Mouse (Mus musculus): ENCODE results near the gene Gtf2e1. TPM values are rescaled to one million over a fixed set of nuclear protein-coding genes. Genes with fewer than 3 reads are reported as not detected.

Gtf2e1 gene
- polyA plus RNA-seq, 1 experiment from 2014 or later, result 39.7 TPM

DNA sequence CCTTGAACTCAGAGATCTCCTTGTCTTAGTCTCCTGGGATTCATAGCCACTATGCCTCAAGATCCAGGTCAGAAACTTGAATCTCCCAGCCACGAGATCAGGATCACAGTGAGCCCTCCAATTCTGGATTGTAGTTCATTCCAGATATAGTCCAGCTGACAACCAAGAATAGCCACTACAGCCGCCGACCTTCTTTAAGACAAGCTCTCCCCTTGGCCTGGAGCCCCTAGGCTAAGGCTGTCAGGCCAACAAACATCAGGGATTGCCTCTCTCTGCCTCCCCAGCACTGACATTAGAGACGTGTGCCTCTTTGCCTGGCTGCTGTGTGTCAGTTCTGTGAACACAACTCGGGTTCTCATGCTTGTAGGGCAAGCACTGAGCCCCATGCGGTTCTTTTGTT, 1.2 kb upstream of the Gtf2e1 start:
- H3K36me3 ChIP-seq, result 0 out of 2 replicates have a peak, but pooled peaks cover 5% of the 10 kb centered on the region
- H3K9ac ChIP-seq, result peak overlapping the region; percentile 60
- peaks cover 11% of the 10 kb centered on the region; the same call in 1 of the 2 replicates for H3K4me1 ChIP-seq
- WGBS, result 87% methylated on average over 6 of the region's 6 CpGs
- H3K9me3 ChIP-seq, result no peaks in the 10 kb centered on the region
- H3K27ac ChIP-seq, result no peak overlapping the region
- peak overlapping the region; percentile 88; the same call in 1 of the 2 replicates for H3K4me3 ChIP-seq
- peak overlapping the region; percentile 71 for H3K4me2 ChIP-seq (replicated peaks)
- no peaks in the 10 kb centered on the region for H3K27me3 ChIP-seq
- ATAC-seq (ENCODE audit: insufficient number of reproducible peaks, insufficient read depth, low FRiP score, low TSS enrichment), result no peak

DNA sequence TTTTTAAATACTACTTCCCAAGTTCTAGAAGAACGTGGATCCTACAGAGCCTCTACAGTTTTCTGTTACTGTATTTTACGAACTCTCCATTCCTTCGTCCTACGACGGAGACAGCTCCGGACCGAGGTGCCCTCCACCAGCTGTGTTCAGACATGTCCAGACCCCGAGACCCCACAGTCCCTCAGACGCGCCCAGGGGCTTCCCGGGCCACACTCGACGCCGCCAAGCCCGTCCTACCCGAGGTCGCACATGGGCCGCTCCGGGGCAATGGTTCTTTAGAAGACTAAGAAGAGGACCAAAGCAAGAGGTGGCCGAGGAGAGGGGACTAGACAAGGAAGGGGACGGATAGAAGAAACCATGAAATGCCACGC, 364 bp downstream of the Gtf2e1 start:
- H3K4me1 ChIP-seq, result peaks cover 11% of the 10 kb centered on the region; the same call in 1 of the 2 replicates
- peaks cover 17% of the 10 kb centered on the region for H3K36me3 ChIP-seq
- no peaks in the 10 kb centered on the region for H3K27me3 ChIP-seq
- under 1% methylated on average over 22 of the region's 22 CpGs for WGBS
- peak overlapping the region; percentile 67 for H3K4me2 ChIP-seq (replicated peaks)
- ATAC-seq (ENCODE audit: insufficient number of reproducible peaks, insufficient read depth, low FRiP score, low TSS enrichment), result peak; percentile 52
- H3K9ac ChIP-seq, result peak overlapping the region; percentile 84
- no peaks in the 10 kb centered on the region for H3K9me3 ChIP-seq
- H3K4me3 ChIP-seq, result peak overlapping the region; percentile 88
- peak overlapping the region; percentile 75 for H3K27ac ChIP-seq

DNA sequence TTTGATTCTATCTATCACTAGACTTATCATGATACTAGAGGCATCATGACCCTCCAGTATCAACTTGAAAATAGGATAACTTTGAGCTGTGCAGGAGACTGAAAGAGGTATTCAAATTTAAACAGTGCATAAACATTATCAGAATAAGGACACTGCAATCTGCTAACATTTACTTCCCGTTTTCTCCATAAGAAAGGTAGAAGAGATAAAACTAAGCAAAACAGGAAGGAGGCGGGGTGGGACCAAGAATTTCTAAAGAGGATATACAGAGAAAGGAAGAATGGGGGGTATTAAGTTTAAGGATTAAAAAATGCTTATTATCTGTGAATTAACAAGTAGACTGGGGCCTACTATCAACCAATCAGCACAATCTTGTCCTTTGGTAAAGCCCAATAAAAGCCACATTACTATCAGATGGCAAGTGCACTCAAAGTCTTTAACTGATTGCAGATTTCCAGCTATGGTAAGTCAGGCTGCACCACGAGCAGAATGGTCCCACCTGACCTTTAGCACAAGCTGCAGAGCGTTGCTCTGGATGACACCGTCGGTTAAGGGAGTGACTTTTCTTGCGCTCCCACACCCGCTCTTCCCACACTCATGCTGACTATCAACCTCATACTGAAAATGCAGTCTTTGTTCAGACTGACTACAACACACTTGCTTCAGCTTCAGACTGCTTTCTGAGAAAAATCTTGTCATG, 6.1 kb downstream of the Gtf2e1 start:
- Histone ChIP-seq H3K9ac (no peak overlapping the region), H3K4me2 (replicated peaks) (no peak overlapping the region)
- 81% methylated on average over 8 of the region's 8 CpGs for WGBS

DNA sequence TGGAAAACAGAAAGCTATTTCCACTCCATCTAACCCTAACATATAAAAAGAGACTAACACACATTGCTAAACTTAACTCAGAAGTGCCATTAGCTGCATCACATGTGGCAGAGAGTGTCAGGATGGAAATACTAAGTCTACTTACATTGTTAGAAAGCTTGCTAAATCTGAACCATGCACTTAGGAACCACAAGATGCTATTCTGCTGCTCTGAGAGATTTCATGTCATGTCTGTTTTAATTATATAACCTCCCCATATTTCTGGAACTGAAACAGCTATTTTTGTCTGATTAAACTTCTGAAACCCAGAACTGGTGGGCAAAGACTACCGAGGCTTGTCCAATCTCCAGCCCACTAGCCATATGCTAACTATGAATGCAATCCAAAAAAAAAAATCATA, 7.5 kb downstream of the Gtf2e1 start:
- H3K36me3 ChIP-seq, result peaks cover 14% of the 10 kb centered on the region
- no peak for ATAC-seq (ENCODE audit: insufficient number of reproducible peaks, insufficient read depth, low FRiP score, low TSS enrichment)
- no peak overlapping the region for H3K9ac ChIP-seq

More for the DNA sequence above, 6.1 kb downstream of the Gtf2e1 start:
- Histone ChIP-seq H3K27me3 (no peaks in the 10 kb centered on the region), H3K4me1 (peaks cover 12% of the 10 kb centered on the region; the same call in 1 of the 2 replicates), H3K9me3 (no peaks in the 10 kb centered on the region), H3K36me3 (peaks cover 14% of the 10 kb centered on the region), H3K27ac (no peak overlapping the region), H3K4me3 (no peak overlapping the region)
- no peak for ATAC-seq (ENCODE audit: insufficient number of reproducible peaks, insufficient read depth, low FRiP score, low TSS enrichment)

DNA sequence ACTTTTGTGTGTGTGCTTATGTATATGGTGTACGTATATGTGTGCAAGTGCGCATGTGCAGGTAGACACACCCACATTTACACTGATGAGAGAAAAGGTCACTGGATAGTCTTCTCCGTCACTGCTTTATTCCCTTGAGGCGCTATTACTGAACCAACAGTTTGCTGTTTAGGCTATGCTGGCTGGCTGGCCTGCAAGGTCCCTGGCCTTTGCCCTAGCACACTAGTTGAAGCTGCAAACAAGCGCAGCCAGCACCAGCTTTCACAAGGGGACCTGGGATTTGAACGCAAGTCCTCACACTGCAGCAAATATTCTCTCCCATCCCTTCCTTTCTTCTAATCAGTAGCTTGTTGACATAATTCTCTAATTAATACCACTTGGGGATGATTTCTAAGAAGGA, 9.4 kb downstream of the Gtf2e1 start:
- peaks cover 9% of the 10 kb centered on the region; the same call in 1 of the 2 replicates for H3K4me1 ChIP-seq
- H3K27me3 ChIP-seq, result no peaks in the 10 kb centered on the region
- no peak overlapping the region for H3K4me3 ChIP-seq
- H3K9ac ChIP-seq, result no peak overlapping the region
- ATAC-seq (ENCODE audit: insufficient number of reproducible peaks, insufficient read depth, low FRiP score, low TSS enrichment), result no peak
- peaks cover 8% of the 10 kb centered on the region for H3K36me3 ChIP-seq
- 70% methylated on average over 6 of the region's 6 CpGs for WGBS
- H3K27ac ChIP-seq, result no peak overlapping the region
- no peaks in the 10 kb centered on the region for H3K9me3 ChIP-seq
- no peak overlapping the region for H3K4me2 ChIP-seq (replicated peaks)

More for the DNA sequence above, 7.5 kb downstream of the Gtf2e1 start:
- Histone ChIP-seq H3K27ac (no peak overlapping the region), H3K4me2 (replicated peaks) (no peak overlapping the region), H3K27me3 (no peaks in the 10 kb centered on the region), H3K4me3 (no peak overlapping the region), H3K4me1 (peaks cover 9% of the 10 kb centered on the region; the same call in 1 of the 2 replicates), H3K9me3 (no peaks in the 10 kb centered on the region)
- whole genome bisulfite sequencing, result 78% methylated on average over 1 of the region's 1 CpGs

DNA sequence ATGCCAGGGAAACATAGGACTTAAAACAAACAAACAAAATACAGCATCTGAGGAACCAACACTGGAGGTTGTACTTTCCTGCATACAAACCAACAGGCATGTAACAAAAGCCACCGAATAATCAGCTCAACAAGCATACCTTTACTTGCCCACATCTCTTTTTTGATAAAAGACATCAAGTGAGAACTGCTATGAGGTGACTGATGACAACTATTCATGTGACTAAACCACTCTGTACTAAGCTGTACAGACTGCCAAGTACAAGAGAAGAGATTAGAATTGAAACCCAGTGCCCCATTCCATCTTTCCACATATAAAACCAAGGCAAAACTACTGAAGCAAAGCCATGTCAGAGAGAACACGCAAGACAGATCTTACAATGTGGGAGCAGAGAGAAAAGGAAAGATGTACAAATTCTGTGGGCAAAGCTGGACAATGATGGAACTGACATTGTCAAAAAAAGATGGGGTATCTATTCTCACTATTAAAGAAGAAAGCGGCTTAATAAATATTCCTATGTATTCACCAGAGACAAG, 12.8 kb downstream of the Gtf2e1 start:
- Histone ChIP-seq H3K36me3 (peaks cover 20% of the 10 kb centered on the region), H3K9ac (no peak overlapping the region), H3K27ac (no peak overlapping the region), H3K4me1 (peaks cover 6% of the 10 kb centered on the region; the same call in 1 of the 2 replicates), H3K4me3 (no peak overlapping the region), H3K9me3 (peaks cover 4% of the 10 kb centered on the region; the same call in 1 of the 2 replicates), H3K4me2 (replicated peaks) (no peak overlapping the region), H3K27me3 (no peaks in the 10 kb centered on the region)
- no peak for ATAC-seq (ENCODE audit: insufficient number of reproducible peaks, insufficient read depth, low FRiP score, low TSS enrichment)
- 91% methylated on average over 3 of the region's 3 CpGs for WGBS

DNA sequence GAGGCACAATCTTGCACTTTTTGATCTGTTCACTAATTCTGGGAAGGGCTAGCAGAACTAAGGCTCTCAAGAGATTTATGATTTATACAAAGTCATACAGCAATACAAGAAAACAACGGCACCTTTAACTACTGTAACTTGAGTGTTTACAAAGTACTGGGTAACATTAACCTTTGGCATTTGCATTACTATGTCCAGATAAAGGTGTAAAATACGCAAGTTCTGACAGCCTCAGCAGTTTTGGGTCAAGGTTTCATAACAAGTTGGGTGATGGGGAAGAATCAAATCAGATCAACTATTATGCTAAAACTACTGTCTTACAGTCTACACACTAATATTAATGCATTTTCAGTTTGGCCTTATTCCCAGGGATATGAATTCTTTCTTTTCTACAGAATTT, 14.5 kb downstream of the Gtf2e1 start:
- Histone ChIP-seq H3K27ac (no peak overlapping the region), H3K9me3 (peaks cover 4% of the 10 kb centered on the region; the same call in 1 of the 2 replicates), H3K9ac (no peak overlapping the region), H3K27me3 (no peaks in the 10 kb centered on the region), H3K4me2 (replicated peaks) (no peak overlapping the region), H3K4me1 (peaks cover 4% of the 10 kb centered on the region; the same call in 1 of the 2 replicates), H3K36me3 (peaks cover 34% of the 10 kb centered on the region), H3K4me3 (no peak overlapping the region)
- 87% methylated on average over 2 of the region's 2 CpGs for WGBS
- no peak for ATAC-seq (ENCODE audit: insufficient number of reproducible peaks, insufficient read depth, low FRiP score, low TSS enrichment)

DNA sequence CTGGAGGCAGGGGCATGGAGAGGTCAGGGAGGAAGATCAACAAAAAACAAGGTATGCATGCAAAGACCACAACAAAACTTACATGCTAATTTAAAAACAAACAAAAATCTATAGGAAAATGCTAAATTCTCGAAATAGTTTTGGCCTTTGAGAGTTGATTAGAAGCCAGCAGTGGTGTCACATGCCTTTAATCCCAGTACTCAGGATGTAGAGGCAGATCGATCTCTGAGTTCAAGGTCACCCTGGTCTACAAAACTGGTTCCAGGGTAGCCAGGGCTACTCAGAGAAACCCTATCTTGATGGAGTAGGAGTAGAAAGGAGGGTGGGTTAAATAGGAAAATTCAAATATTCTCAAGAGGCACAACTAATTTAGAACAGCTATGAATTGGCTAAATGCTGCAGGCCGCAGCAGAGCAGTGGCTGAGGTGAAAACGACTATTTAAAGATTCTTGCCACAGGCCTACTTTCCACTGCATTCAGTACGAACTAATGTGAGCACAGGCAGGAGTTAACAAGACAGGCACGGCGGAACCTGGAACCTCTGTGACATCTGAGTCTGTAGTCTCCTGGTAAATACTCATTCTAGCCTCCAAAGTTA, 17.4 kb downstream of the Gtf2e1 start:
- Histone ChIP-seq H3K36me3 (peaks cover 45% of the 10 kb centered on the region), H3K4me3 (no peak overlapping the region), H3K9ac (no peak overlapping the region), H3K4me1 (no peaks in the 10 kb centered on the region), H3K27ac (no peak overlapping the region), H3K9me3 (peaks cover 4% of the 10 kb centered on the region; the same call in 1 of the 2 replicates), H3K4me2 (replicated peaks) (no peak overlapping the region), H3K27me3 (no peaks in the 10 kb centered on the region)
- ATAC-seq (ENCODE audit: insufficient number of reproducible peaks, insufficient read depth, low FRiP score, low TSS enrichment), result no peak
- WGBS, result 89% methylated on average over 7 of the region's 7 CpGs

DNA sequence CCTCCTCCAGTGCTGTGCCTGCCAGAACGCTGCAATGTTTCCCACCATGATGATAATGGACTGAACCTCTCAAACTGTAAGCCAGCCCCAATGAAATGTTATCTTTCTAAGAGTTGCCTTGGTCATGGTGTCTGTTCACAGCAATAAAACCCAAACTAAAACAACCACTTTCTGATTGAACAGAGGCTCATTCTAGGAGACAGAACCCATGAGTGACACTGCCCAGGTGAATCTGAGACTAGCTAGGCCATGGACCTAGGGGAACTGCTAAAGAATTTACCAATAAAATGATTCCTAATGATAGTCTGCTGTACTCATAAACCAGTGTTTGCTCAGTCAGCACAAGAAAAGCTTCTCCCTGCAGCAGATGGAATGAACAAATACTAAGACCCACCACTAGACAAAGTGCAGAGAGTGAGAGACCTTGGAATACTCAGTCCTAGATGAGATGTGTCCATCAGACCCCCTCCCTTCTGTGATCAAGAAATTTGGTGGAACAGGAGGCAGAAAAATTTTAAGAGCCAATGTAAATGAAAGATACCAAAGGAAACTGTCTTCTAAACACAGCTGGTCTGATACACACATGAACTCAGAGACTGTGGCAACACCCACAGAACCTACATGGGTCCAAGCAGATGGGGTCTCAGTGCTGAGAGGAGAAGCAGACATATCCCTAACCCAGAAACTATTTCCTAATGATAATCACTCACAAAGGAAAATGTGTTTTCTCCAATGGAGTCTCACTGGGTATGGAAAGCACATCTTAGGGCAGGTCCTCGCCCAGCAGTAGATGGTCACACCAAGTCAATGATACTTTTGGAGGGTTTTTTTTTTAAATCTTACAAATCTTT, 19.2 kb downstream of the Gtf2e1 start:
- Histone ChIP-seq H3K4me3 (no peak overlapping the region), H3K9ac (no peak overlapping the region), H3K36me3 (peaks cover 53% of the 10 kb centered on the region), H3K9me3 (peaks cover 4% of the 10 kb centered on the region; the same call in 1 of the 2 replicates), H3K27me3 (no peaks in the 10 kb centered on the region), H3K4me1 (no peaks in the 10 kb centered on the region), H3K27ac (no peak overlapping the region), H3K4me2 (replicated peaks) (no peak overlapping the region)
- ATAC-seq (ENCODE audit: insufficient number of reproducible peaks, insufficient read depth, low FRiP score, low TSS enrichment), result no peak
- WGBS, result 96% methylated on average over 2 of the region's 2 CpGs

DNA sequence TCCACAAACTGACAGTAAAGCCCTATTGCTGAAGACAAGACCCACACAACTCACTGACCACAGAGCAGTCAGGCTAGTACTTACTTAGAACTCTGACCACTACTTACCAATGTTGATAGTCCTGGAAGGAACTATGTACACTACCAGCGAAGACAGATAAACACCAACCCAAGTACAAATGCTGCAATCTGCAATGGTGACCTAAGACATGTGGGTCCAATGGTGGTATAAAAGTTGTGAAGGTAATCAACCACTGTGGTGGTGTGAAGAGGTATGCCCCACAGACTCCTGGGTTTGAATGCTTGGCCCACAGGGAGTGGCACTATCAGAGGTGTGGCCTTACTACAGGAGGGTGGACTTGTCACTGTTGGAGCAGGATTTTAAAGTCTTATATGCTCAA, 19.9 kb downstream of the Gtf2e1 start:
- Histone ChIP-seq H3K4me2 (replicated peaks) (no peak overlapping the region), H3K27me3 (no peaks in the 10 kb centered on the region), H3K36me3 (peaks cover 58% of the 10 kb centered on the region), H3K9me3 (peaks cover 4% of the 10 kb centered on the region; the same call in 1 of the 2 replicates), H3K4me3 (no peak overlapping the region), H3K27ac (no peak overlapping the region), H3K4me1 (no peaks in the 10 kb centered on the region), H3K9ac (no peak overlapping the region)
- 100% methylated on average over 1 of the region's 1 CpGs for WGBS
- ATAC-seq (ENCODE audit: insufficient number of reproducible peaks, insufficient read depth, low FRiP score, low TSS enrichment), result no peak

DNA sequence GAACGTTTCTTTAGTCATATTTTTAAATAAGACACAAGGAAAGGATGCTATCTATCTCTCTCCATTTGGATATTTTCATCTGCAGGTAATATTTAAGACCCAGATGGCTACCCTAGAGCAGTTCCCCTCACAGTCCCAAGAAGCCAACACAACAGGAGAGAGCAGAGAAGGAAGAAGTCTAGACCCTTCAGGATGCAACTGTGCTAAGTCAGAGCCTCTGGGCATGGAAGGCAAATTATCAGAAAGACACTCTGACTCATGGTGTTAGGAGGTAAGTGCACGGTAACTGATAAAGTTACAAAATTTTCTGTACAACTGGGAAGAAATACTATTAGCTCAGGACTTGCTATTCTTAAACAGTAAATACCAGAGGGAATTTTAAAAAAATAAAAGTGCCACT, 20.9 kb downstream of the Gtf2e1 start:
- H3K36me3 ChIP-seq, result peaks cover 60% of the 10 kb centered on the region
- H3K27ac ChIP-seq, result no peak overlapping the region
- H3K27me3 ChIP-seq, result no peaks in the 10 kb centered on the region
- H3K4me2 ChIP-seq (replicated peaks), result no peak overlapping the region
- H3K9me3 ChIP-seq, result peaks cover 3% of the 10 kb centered on the region; the same call in 1 of the 2 replicates
- WGBS, result 89% methylated on average over 2 of the region's 2 CpGs
- H3K4me1 ChIP-seq, result no peaks in the 10 kb centered on the region
- H3K4me3 ChIP-seq, result no peak overlapping the region
- ATAC-seq (ENCODE audit: insufficient number of reproducible peaks, insufficient read depth, low FRiP score, low TSS enrichment), result no peak
- H3K9ac ChIP-seq, result no peak overlapping the region
